Mouse (Mus musculus) regulatory T cell (primary cell): ENCODE data around the gene Syn3.
"Not testable (repeated sequence)": the region's sequence is repeated elsewhere in the genome, so short reads cannot be mapped to it uniquely, and the experiment has no call there.

Experiments
- in situ Hi-C: fragments of 300-600 bp; cut with MboI, MseI; formaldehyde crosslinking; loops from one replicate; pipeline ENCODE4 v1.15.1; 2025; ENCODE audit warnings: high pct_unique_total_duplicates

The Syn3 gene

DNA sequence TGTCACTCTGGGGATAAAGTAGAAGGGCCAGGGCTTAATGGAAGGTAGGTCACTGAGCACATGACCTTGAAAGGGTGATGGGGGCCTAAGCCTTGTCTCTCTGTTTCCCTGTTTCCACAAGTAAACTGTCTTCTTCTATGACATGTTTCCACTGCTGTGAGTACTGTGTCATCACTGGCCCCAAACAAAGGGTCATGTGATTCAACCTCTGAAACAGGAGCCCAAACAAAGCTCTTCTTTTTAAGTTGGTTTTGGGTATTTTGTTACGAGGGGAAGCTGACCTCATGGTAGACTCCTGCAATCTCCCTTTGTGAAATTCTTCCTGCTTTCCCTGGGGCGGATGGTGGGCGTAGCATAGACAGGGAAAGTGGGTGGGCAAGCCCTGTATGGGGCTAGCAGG is 438.4 kb downstream of the Syn3 start:
- in situ Hi-C loops: no loop called here

GRCm38 (mm10) chr10:86057712-86058111 is 441.0 kb downstream of the Syn3 start:
- in situ Hi-C loops: no loop called here

GRCm38 (mm10) chr10:86057286-86057685 is 441.4 kb downstream of the Syn3 start:
- in situ Hi-C loops: no loop called here

DNA sequence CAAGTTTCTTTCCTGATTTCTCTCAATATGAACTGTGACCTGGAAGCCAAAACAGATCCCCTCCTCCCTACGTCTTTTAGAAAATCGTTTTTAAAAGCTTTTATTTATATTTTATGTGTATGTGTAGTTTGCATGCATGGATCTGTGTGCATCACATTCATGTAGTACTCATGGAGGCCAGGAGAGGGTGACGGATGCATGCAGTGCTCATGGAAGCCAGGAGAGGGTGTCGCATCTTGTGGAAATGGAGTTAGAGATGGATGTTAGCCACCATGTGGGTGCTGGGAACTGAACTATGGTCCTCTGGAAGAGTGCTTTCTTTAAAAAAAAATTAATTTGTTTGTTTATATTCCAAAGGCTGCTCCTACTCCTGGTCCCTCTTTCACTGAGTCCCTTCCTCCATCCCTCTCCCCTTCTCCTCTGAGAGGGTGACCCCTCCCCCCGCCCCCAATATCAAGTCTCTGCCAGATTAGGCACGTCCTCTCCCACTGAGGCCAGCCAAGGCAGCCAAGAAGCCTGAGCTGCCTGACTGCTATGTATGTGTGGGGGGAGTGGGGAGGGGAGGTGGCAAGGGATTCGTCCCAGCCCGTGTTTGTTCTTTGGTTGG is 442.3 kb downstream of the Syn3 start:
- in situ Hi-C loops: no loop called here

DNA sequence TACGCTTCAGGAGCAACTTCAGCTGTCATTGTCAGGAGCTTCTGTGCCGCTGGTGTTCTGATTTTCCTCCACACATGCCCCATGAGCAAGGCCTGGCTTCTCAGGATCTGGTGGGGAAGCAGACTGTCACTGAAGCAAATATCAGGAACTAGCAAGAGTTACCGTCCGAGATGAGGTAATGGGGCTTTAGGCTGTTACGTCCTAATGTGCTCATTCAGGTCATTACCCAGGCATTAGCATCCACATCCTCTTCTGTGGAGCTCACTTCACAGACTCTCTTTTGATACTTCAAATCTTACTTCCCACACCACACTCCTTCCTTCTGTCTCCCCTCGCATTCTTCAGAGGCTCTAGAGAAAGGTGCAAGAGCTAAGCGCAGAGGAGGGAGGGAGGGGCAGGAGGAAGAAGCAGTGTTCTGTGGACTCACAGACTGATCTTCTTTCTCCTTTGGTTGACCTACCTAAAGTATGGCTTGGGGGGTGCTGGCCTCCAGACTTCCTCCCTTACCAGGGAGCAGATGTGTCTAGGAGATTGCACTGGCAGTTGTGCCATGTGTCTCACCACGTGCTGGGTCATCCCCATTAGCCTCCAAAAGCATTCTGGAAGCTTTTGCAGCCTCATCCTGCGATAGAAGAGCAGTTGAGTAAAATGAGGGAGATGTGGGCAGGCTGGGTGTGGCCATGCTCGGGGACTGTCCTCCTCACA is 445.7 kb downstream of the Syn3 start:
- in situ Hi-C loops: no loop called here

DNA sequence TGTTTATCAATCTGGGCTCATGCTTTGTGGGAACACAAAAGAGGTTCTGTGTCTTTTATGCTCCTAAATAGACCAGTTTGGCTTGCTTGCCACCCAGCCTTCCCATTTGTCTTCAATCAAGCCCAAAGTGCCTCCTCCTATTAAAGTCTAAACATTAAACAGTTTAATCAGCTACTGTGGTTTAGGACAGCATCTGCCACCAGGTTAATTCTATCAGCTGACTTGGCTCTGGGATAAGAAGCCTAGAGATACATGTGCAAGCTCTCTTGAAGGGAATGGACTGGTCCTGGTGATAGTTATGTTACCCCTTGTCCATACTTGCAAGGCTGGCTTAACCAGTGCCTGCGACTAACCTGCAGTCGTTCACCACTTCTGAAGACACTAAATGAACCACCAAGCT is 448.2 kb downstream of the Syn3 start:
- in situ Hi-C loops: no loop called here

GRCm38 (mm10) chr10:86047786-86048185 is 450.9 kb downstream of the Syn3 start:
- in situ Hi-C loops: no loop called here

- in situ Hi-C loops: no loop called here
Observed at GRCm38 (mm10) chr10:86046371-86046770, 452.3 kb downstream of the Syn3 start.

DNA sequence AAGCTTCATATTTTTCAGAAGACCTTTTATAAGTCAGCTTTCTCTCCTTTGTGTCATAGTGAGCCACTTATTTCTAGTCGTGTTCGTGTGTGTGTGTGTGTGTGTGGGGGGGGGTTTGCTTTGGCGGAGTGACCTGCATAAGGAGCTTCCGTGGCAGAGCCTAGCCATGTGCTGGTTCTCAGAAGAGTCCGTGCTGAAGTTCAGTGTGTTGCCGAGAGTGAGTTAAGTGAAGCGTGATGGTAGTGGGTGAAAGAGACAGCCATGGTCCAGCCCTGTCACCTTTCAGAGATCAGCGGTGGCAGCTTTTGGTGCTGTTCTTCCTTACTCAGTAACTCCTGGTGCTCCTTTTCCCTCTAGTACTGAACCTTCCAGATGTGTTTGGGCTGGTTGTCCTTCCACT is 454.6 kb downstream of the Syn3 start:
- in situ Hi-C loops: no loop called here

GRCm38 (mm10) chr10:86043651-86044050 is 455.0 kb downstream of the Syn3 start:
- in situ Hi-C loops: no loop called here

GRCm38 (mm10) chr10:86034007-86034728 is 464.5 kb downstream of the Syn3 start:
- in situ Hi-C loops: loop anchor here (5.0 kb wide), 1 partner anchor 72 kb away; no protein-coding TSS in a partner anchor

DNA sequence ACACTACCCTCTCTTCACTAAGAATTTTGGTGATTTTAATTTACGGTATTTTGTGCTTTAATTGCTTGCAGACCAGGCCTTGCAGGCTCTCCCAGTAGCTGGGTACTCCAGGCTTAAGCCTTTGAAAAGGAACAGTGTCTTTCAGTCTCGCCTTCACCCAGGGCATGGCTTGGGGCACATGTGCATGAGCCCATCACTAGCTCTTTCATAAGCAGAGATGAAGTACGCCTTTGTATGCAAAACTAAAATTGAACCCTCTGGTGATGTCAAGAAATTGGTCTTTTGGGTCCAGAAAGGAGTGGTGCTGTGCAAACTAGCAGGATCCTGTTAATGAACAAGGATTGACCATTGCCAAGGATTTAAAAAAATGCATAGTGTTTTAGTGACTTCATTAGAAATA is 466.2 kb downstream of the Syn3 start:
- in situ Hi-C loops: loop anchor here (5.0 kb wide), 1 partner anchor 70 kb away; no protein-coding TSS in a partner anchor

DNA sequence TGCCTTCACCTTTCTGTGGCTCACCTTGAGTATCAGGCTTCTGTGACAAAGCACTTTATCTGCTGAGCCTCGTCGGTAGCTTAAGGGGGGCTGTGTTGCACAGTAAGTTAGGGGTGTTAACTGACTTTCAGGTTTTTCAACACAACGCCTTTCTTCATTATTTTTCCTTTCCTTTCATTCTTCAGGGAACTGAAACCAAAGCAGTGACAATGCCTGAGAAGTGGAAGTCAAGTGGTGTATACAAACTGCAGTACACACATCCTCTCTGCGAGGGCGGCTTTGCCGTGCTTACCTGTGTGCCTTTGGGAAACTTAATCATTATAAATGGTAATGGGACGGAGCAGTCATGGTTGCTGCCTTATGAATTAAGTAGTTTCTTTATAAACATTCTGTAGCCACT is 468.0 kb downstream of the Syn3 start:
- in situ Hi-C loops: loop anchor here (5.0 kb wide), 1 partner anchor 68 kb away; no protein-coding TSS in a partner anchor

- in situ Hi-C loops: not testable (repeated sequence)
Observed at GRCm38 (mm10) chr10:86026807-86027206, 471.9 kb downstream of the Syn3 start.

DNA sequence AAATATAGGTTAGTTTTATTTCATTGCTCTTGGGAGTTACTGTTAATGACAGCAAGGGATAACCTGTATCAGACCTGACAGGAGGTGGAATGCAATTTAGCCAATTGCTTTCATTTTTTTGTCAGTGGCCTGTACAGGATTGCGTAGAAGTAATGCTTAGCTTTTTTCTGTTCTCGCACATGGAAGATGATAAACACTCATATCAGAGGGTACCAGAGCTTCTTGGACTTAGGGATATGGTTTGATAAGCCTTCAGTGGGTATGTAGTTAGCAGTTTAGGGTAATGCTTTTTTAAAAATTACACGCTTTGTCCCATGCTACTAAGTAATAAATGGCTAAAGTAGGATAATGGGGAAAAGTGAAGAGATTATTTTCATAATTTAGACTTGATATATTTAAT is 472.3 kb downstream of the Syn3 start:
- in situ Hi-C loops: no loop called here

DNA sequence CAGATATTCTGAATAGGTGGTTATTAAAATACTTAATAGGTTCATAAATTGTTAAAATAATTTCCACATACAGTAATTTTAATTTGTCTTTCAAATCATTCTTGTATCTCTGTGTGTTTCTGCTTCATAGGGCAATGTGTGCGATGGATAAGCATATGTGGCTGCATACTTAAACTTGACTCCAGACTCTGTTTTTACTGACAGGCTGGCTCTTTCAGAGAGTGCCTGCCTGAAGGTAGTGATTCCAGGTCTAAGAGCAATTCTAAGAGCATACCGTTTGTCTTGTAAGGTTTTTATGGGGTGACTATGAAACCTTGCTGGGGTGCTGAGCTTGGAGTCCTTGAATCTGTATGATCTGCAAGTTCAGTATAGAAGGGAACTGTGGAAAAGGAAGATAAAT is 472.8 kb downstream of the Syn3 start:
- in situ Hi-C loops: no loop called here

GRCm38 (mm10) chr10:86023149-86023548 is 475.5 kb downstream of the Syn3 start:
- in situ Hi-C loops: no loop called here

DNA sequence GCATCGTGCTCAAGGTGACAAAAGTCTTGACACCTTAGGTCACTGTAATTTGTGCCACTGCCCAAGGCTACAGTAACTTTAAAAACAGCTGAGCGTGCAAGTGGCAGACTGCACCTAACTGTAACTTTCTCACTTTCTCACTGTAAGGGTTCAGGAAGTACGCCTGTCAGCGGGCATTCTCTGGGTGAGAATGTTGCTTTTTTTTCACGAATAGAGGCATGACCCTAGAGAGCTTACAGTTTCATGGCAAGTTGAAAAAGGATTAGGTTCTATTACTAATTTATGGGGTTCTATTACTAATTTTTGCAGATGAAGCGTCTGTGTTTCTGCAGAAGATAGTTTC is 476.3 kb downstream of the Syn3 start:
- in situ Hi-C loops: no loop called here

GRCm38 (mm10) chr10:86021749-86022473 is 476.8 kb downstream of the Syn3 start, which contains the start of gene Fbxo7:
Gene Fbxo7 (plus strand): TSS chr10:86021972.
- in situ Hi-C loops: no loop called here

- in situ Hi-C loops: no loop called here
Observed at GRCm38 (mm10) chr10:86021408-86021748, 477.3 kb downstream of the Syn3 start.

GRCm38 (mm10) chr10:86018813-86019212 is 479.9 kb downstream of the Syn3 start:
- in situ Hi-C loops: no loop called here

GRCm38 (mm10) chr10:86017781-86018180 is 480.9 kb downstream of the Syn3 start:
- in situ Hi-C loops: no loop called here
